Mouse (Mus musculus): Measurements from ENCODE around the gene Zfp281. TPM values are rescaled to one million over a fixed set of nuclear protein-coding genes. Genes with fewer than 3 reads are reported as not detected.

Zfp281 gene
- polyA plus RNA-seq, 1 experiment, result 2.3 TPM

DNA sequence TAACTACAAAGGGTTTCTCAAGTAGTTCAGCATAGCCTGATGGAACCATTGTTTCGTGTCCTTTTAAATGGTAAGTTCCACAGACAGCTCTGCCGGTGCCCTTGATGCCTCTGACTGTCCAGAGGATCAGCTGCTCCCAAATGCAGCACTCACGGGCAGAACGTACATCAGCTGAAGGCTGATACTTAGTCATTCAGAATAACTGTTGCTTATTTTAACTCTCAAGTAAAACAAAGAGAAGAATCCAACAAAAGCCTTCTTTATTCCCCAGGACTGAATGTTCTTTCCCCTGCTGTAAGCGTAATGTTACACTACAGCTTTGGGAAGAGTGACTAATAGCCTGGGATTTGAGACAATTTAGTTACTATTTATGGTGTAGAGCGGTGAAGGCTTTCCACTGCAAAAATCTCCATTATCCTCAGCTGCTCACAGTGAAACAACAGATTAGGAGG lies 11.4 kb upstream of the Zfp281 start:
- no peak for TF ChIP-seq CTCF (conservative IDR thresholded peaks at IDR 0.05; ENCODE audit: insufficient read depth, insufficient read length, low read depth, low read length)
- no peak for TF ChIP-seq POLR2A (IDR thresholded peaks at IDR 0.05; ENCODE audit: low read depth, low read length)
- Histone ChIP-seq H3K4me3 (ENCODE audit: insufficient read depth, low read depth, low read length) (no peak overlapping the region), H3K27me3 (replicated peaks; ENCODE audit: control insufficient read depth, insufficient read depth, low read length) (no peaks in the 10 kb centered on the region), H3K27ac (ENCODE audit: insufficient read depth, low read depth, low read length) (no peak overlapping the region), H3K4me1 (ENCODE audit: control insufficient read depth, insufficient read depth, low read length) (no peaks in the 10 kb centered on the region), H3K36me3 (ENCODE audit: control insufficient read depth, insufficient read depth, low read length) (no peaks in the 10 kb centered on the region)
- DNase-seq, result no peak
- 84% methylated on average over 6 of the region's 6 CpGs for WGBS

DNA sequence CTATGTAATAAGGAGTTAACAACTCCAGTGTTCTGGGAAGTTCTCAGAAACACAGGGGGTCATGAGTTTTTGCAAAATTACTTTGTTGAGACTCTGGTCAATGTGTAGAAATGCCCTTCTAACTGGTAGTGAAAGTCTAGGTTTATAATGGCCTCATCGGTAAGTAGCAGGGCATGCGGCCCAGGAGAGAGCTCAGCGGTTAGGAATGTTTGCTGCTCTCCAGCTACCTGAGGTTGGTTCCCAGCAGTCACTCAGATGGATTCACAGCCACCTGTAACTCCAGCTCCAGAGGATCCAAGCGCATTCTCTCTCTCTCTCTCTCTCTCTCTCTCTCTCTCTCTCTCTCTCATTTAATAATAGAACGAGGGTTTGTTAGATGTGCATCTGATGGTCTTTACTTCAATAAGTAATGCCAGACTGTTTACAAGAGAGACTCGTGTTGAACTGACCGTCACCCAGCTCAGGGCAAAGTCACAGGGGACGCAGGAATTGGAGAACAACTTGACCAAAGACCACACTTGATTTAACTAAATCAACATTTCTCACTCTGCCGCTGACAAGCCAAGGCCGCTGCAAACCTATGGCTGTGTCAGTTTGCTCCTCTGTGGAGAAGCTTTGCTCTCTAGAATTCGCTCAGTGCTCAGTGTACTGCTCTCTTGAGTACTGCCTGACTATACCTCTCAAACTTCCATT lies 9.8 kb upstream of the Zfp281 start:
- H3K36me3 ChIP-seq (ENCODE audit: control insufficient read depth, insufficient read depth, low read length), result no peaks in the 10 kb centered on the region
- no peaks in the 10 kb centered on the region for H3K4me1 ChIP-seq (ENCODE audit: control insufficient read depth, insufficient read depth, low read length)
- 72% methylated on average over 11 of the region's 11 CpGs for WGBS
- no peak for DNase-seq
- TF ChIP-seq POLR2A (IDR thresholded peaks at IDR 0.05; ENCODE audit: low read depth, low read length) (no peak), CTCF (conservative IDR thresholded peaks at IDR 0.05; ENCODE audit: insufficient read depth, insufficient read length, low read depth, low read length) (no peak)
- no peak overlapping the region for H3K27ac ChIP-seq (ENCODE audit: insufficient read depth, low read depth, low read length)
- H3K27me3 ChIP-seq (replicated peaks; ENCODE audit: control insufficient read depth, insufficient read depth, low read length), result no peaks in the 10 kb centered on the region
- no peak overlapping the region for H3K4me3 ChIP-seq (ENCODE audit: insufficient read depth, low read depth, low read length)

DNA sequence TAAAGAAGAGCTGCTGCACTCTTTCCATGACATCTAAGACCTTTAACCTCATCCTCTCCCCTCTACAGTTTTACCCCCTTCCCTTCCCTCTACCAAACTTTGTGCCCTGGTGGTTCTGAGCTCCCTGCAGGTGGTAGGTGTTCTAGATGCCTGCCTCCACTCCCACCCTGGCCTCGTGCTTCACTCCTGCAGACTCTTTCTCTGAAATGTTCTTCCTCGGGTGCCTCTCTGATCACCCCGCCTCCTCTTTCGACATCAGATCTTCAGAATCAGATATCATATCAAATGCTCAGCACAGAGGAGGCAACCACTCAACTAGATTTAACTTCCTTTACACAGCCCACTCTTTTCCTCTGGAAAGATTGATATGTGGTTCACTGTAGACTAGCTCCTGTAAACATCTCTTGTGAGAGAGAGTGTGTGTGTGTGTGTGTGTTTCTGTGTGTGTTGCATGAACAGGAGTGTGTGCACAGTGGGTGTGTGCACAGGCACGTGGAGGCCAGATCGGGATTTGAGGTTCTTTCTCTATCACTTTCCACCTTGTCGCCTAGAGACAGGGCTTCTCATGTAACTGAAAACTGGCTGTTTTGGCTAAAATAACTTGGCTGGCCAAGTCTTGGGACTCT lies 7.4 kb upstream of the Zfp281 start:
- Histone ChIP-seq H3K4me1 (ENCODE audit: control insufficient read depth, insufficient read depth, low read length) (no peaks in the 10 kb centered on the region), H3K36me3 (ENCODE audit: control insufficient read depth, insufficient read depth, low read length) (no peaks in the 10 kb centered on the region), H3K27me3 (replicated peaks; ENCODE audit: control insufficient read depth, insufficient read depth, low read length) (no peaks in the 10 kb centered on the region), H3K4me3 (ENCODE audit: insufficient read depth, low read depth, low read length) (no peak overlapping the region), H3K27ac (ENCODE audit: insufficient read depth, low read depth, low read length) (no peak overlapping the region)
- 56% methylated on average over 7 of the region's 7 CpGs for WGBS
- DNase-seq, result no peak
- no peak for TF ChIP-seq POLR2A (IDR thresholded peaks at IDR 0.05; ENCODE audit: low read depth, low read length)
- no peak for TF ChIP-seq CTCF (conservative IDR thresholded peaks at IDR 0.05; ENCODE audit: insufficient read depth, insufficient read length, low read depth, low read length)

DNA sequence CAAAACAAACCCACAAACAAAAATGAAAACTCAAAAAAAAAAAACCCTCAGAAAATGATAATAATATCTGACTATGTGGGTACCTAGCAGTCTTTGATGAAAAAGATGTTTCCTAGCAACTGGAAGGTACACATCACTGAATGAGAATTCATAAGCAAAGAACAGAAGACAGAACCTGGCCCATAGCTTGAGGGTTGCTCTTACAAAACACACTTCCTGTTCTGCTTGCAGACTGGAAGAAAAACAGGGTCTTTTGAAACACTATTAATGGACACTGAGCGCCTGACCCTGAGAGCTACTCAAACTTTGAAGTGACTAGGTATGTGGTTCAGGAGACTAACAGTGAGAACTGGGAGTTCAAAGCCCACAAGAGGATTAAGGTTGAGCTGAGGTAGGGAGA lies 6.1 kb upstream of the Zfp281 start:
- Histone ChIP-seq H3K4me3 (ENCODE audit: insufficient read depth, low read depth, low read length) (no peak overlapping the region), H3K27ac (ENCODE audit: insufficient read depth, low read depth, low read length) (no peak overlapping the region), H3K4me1 (ENCODE audit: control insufficient read depth, insufficient read depth, low read length) (no peaks in the 10 kb centered on the region), H3K27me3 (replicated peaks; ENCODE audit: control insufficient read depth, insufficient read depth, low read length) (no peaks in the 10 kb centered on the region), H3K36me3 (ENCODE audit: control insufficient read depth, insufficient read depth, low read length) (no peaks in the 10 kb centered on the region)
- TF ChIP-seq CTCF (conservative IDR thresholded peaks at IDR 0.05; ENCODE audit: insufficient read depth, insufficient read length, low read depth, low read length) (no peak), POLR2A (IDR thresholded peaks at IDR 0.05; ENCODE audit: low read depth, low read length) (no peak)
- no peak for DNase-seq
- 85% methylated on average over 1 of the region's 1 CpGs for WGBS

DNA sequence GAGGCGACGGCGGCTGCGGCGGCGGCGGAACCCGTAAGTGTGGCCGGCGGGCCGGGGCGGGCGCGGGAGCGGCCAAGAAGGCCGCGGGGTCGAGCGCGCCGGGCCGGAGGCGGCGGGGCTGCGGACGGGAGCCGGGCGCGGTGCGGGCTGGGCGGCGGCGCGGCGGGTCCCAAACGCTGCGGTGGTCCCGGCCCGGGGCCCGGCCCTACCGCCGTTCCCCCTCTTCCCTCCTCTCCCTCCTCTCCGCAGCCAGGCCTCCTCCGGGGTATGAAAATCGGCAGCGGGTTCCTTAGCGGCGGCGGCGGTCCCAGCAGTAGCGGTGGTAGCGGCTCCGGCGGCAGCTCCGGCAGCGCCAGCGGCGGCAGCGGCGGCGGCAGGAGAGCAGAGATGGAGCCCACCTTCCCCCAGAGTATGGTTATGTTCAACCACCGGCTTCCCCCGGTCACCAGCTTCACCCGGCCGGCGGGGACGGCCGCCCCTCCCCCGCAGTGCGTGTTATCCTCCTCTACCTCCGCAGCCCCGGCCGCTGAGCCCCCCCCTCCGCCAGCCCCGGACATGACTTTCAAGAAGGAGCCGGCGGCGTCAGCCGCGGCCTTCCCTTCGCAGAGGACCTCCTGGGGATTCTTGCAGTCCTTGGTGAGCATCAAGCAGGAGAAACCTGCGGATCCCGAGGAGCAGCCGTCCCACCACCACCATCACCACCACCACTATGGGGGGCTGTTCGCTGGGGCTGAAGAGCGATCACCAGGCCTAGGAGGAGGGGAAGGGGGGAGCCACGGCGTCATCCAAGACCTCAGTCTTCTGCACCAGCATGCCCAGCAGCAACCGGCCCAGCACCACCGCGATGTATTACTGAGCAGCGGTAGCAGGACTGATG lies 556 bp downstream of the Zfp281 start:
- no peaks in the 10 kb centered on the region for H3K27me3 ChIP-seq (replicated peaks; ENCODE audit: control insufficient read depth, insufficient read depth, low read length)
- H3K4me3 ChIP-seq (ENCODE audit: insufficient read depth, low read depth, low read length), result peak overlapping the region; percentile 63
- TF ChIP-seq CTCF (conservative IDR thresholded peaks at IDR 0.05; ENCODE audit: insufficient read depth, insufficient read length, low read depth, low read length) (0 out of 2 replicates have a peak, but pooled peaks have one; percentile 13), POLR2A (IDR thresholded peaks at IDR 0.05; ENCODE audit: low read depth, low read length) (no peak)
- H3K36me3 ChIP-seq (ENCODE audit: control insufficient read depth, insufficient read depth, low read length), result peaks cover 3% of the 10 kb centered on the region; the same call in 1 of the 2 replicates
- peak; percentile 52 for DNase-seq
- WGBS, result 2% methylated on average over 71 of the region's 92 CpGs
- H3K4me1 ChIP-seq (ENCODE audit: control insufficient read depth, insufficient read depth, low read length), result peaks cover 18% of the 10 kb centered on the region; the same call in 1 of the 2 replicates
- H3K27ac ChIP-seq (ENCODE audit: insufficient read depth, low read depth, low read length), result peak overlapping the region; percentile 68

DNA sequence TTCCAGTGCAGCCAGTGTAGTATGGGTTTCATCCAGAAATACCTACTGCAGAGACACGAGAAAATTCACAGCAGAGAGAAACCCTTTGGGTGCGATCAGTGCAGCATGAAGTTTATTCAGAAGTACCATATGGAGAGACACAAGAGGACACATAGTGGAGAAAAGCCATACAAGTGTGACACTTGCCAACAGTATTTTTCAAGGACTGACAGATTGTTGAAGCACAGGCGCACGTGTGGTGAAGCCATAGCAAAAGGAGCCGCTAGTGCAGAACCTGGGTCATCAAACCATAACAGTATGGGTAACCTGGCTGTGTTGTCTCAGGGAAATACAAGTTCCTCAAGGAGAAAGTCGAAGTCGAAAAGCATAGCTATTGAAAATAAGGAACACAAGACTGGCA lies 1.4 kb downstream of the Zfp281 start:
- peaks cover 3% of the 10 kb centered on the region; the same call in 1 of the 2 replicates for H3K36me3 ChIP-seq (ENCODE audit: control insufficient read depth, insufficient read depth, low read length)
- TF ChIP-seq CTCF (conservative IDR thresholded peaks at IDR 0.05; ENCODE audit: insufficient read depth, insufficient read length, low read depth, low read length) (no peak), POLR2A (IDR thresholded peaks at IDR 0.05; ENCODE audit: low read depth, low read length) (no peak)
- H3K4me1 ChIP-seq (ENCODE audit: control insufficient read depth, insufficient read depth, low read length), result peaks cover 18% of the 10 kb centered on the region; the same call in 1 of the 2 replicates
- H3K27me3 ChIP-seq (replicated peaks; ENCODE audit: control insufficient read depth, insufficient read depth, low read length), result no peaks in the 10 kb centered on the region
- H3K4me3 ChIP-seq (ENCODE audit: insufficient read depth, low read depth, low read length), result peak overlapping the region; percentile 63
- 68% methylated on average over 7 of the region's 7 CpGs for WGBS
- H3K27ac ChIP-seq (ENCODE audit: insufficient read depth, low read depth, low read length), result no peak overlapping the region
- no peak for DNase-seq

Measured in kidney, adult 2 months (tissue).